Mouse (Mus musculus) cortical plate, adult 2 months (tissue): ENCODE results near the gene Tmem219.

Experiments used
- CTCF ChIP-seq: fragments of 200-500 bp; IDR thresholded peaks from 2 replicates; pipeline ENCODE4 v1.5.1; 2011; ENCODE audit warnings: mild to moderate bottlenecking, control low read depth, low read length; ENCODE audit not compliant: insufficient read depth; ENCODE audit errors: extremely low read depth
- POLR2A ChIP-seq: fragments of 200-500 bp; IDR thresholded peaks from 2 replicates; pipeline ENCODE4 v1.6.1; 2011; ENCODE audit warnings: mild to moderate bottlenecking, low read length, control low read depth; ENCODE audit not compliant: insufficient read depth; ENCODE audit errors: extremely low read depth

- TF ChIP-seq CTCF, result no peak
- TF ChIP-seq POLR2A, result no peak
Observed at GRCm38 (mm10) chr7:126850161-126850560, 72.6 kb downstream of the Tmem219 start.
